Mouse (Mus musculus): ENCODE measurements around the gene Strap.
"Not testable (repeated sequence)": the region's sequence is repeated elsewhere in the genome, so short reads cannot be mapped to it uniquely, and the experiment has no call there.

Gene Strap

GRCm38 (mm10) chr6:137734846-137735609 lies at the start of gene Strap:
TSS of gene Strap (plus strand) at chr6:137735078.
- peak; percentile 95 to 97 for DNase-seq

GRCm38 (mm10) chr6:137687667-137688066 lies 47.2 kb upstream of the Strap start:
- no peak for DNase-seq

GRCm38 (mm10) chr6:137688079-137688478 lies 46.8 kb upstream of the Strap start:
- DNase-seq = no peak

- no peak for DNase-seq
These were observed 46.3 kb upstream of the Strap start for GRCm38 (mm10) chr6:137688506-137689105.

GRCm38 (mm10) chr6:137690550-137691119 lies 44.2 kb upstream of the Strap start:
- DNase-seq = no peak

GRCm38 (mm10) chr6:137694310-137694709 lies 40.6 kb upstream of the Strap start:
- DNase-seq = no peak

GRCm38 (mm10) chr6:137695046-137695445 lies 39.8 kb upstream of the Strap start:
- no peak for DNase-seq

GRCm38 (mm10) chr6:137696445-137697204 lies 38.3 kb upstream of the Strap start:
- peak in 1 of 2 experiments; percentile 18 for DNase-seq

GRCm38 (mm10) chr6:137699434-137699833 lies 35.4 kb upstream of the Strap start:
- no peak for DNase-seq

- no peak for DNase-seq
These were observed 32.7 kb upstream of the Strap start for GRCm38 (mm10) chr6:137702186-137702585.

GRCm38 (mm10) chr6:137702918-137703317 lies 32.0 kb upstream of the Strap start:
- DNase-seq = peak in 1 of 2 experiments; percentile 12

GRCm38 (mm10) chr6:137703431-137703830 lies 31.4 kb upstream of the Strap start:
- DNase-seq = no peak

GRCm38 (mm10) chr6:137704300-137704939 lies 30.5 kb upstream of the Strap start:
- peak; percentile 19 to 31 for DNase-seq

- DNase-seq = no peak
These were observed 28.7 kb upstream of the Strap start for GRCm38 (mm10) chr6:137706209-137706608.

- not testable (repeated sequence) for DNase-seq
These were observed 26.0 kb upstream of the Strap start for GRCm38 (mm10) chr6:137708726-137709405.

GRCm38 (mm10) chr6:137710179-137711037 lies 24.5 kb upstream of the Strap start:
- DNase-seq = peak; percentile 29 to 32

- no peak for DNase-seq
These were observed 22.1 kb upstream of the Strap start for GRCm38 (mm10) chr6:137712654-137713309.

- DNase-seq = no peak
These were observed 21.6 kb upstream of the Strap start for GRCm38 (mm10) chr6:137713310-137713664.

- DNase-seq = no peak
These were observed 18.1 kb upstream of the Strap start for GRCm38 (mm10) chr6:137716802-137717201.

GRCm38 (mm10) chr6:137722220-137722931 lies 12.5 kb upstream of the Strap start:
- no peak for DNase-seq

Measured in lung, postnatal 4 days (tissue).